Mouse (Mus musculus) macrophage (primary cell): ENCODE results near the gene Arsk. TPM values are rescaled to one million over a fixed set of nuclear protein-coding genes. Genes with fewer than 3 reads are reported as not detected.

Source experiments
- H3K27ac ChIP-seq: fragments of 350-480 bp; formaldehyde crosslinking; 2 replicates; pipeline ENCODE4 v1.9.0; 2021
- H3K36me3 ChIP-seq: fragments of 350-480 bp; formaldehyde crosslinking; 2 replicates; pipeline ENCODE4 v1.9.0; 2021; ENCODE audit errors: inconsistent target
- H3K4me3 ChIP-seq: fragments of 350-480 bp; formaldehyde crosslinking; 2 replicates; pipeline ENCODE4 v1.9.0; 2021; ENCODE audit errors: inconsistent target
- H3K79me2 ChIP-seq: fragments of 350-480 bp; formaldehyde crosslinking; 2 replicates; pipeline ENCODE4 v1.9.0; 2021; ENCODE audit errors: inconsistent target
- WGBS: methylation state at CpG from one replicate; pipeline ENCODE4 v1.1.7; 2026; ENCODE audit warnings: inconsistent platforms; ENCODE audit not compliant: missing documents; 5-methylcytosine and 5-hydroxymethylcytosine counted together
- polyA plus RNA-seq: library from polyadenylated mRNA; stranded (reverse); fragments of 250-400 nt; gene quantifications from 3 replicates; pipeline ENCODE4 v1.2.4, GENCODE M21; 2018; ENCODE audit warnings: inconsistent platforms
- total RNA-seq, 78 experiments: library from RNA; depleted of rRNA; stranded (reverse); fragments of 250-400 nt; gene quantifications; 1 replicate in 9 of 78; 2 replicates in 24 of 78; 3 replicates in 43 of 78; 4 replicates in 2 of 78; pipeline ENCODE4 v1.2.4; 2018; ENCODE audit warnings: inconsistent platforms in 56 of 78

Arsk gene
- 10 to 100 TPM in 10 of 26 experiments, 1 to 10 TPM in 12, under 1 TPM in 4; 0.73 to 38.7 (median 8.5) TPM for total RNA-seq (2018; cell fraction: chromatin; rRNA removed)
- total RNA-seq (2018; cell fraction: cytosol; rRNA removed): 10 to 100 TPM in 13 of 26 experiments, 1 to 10 TPM in 13; 6.3 to 16.1 (median 10.3) TPM
- 10 to 100 TPM in 16 of 26 experiments, 1 to 10 TPM in 10; 3.7 to 30.8 (median 10.7) TPM for total RNA-seq (2018; cell fraction: nucleus; rRNA removed)
- 7.7 to 13.7 TPM (median 13.1 TPM) in 3 replicates for polyA plus RNA-seq

DNA sequence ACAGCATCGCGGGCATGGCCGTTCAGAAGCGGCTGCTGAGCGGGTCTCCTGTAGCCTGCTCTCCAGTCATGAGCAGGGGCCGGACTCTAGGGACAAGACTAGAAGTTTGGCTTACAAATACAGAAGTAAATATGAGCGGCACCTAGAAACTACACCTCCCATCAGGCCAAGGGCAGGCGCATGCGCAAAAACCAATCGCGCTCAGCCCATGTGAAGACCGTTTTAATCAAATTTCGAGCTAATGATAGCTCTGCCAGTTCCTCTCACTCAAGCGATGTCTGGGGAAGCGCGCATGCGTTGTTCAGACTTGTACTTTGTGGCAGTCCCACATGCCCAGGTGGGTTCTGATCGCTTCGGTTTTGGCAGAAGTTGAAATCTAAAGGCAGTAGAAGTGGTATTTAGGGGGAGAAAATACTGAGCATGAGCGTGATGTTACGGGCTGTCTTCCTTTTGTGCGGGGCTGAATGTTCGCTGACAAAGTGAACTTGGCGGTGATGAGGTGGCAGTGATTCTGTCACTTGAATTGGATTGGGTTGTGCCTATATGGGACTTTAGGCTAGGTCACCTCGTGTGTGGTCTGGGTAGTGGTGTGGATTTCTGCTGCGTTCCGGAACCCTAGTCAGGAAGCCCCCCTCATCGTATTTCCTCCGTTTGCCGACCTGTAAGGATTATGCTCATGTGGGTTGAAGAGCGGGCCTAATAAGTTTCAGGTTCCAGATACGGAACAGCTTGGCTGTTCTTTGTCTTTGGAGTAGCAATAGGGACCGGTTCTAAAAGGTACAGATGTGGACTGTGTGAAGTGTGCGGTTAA is at the start of gene Arsk, which contains the start of gene Ttc37:
Gene Arsk (minus strand): TSS at position 168 of the 811 bp plus-strand sequence.
Gene Ttc37 (plus strand): TSS at position 242 of the 811 bp plus-strand sequence.
- H3K4me3 ChIP-seq: peak within 1 kb of the TSS; percentile 57
- under 1% methylated on average over 34 of the region's 34 CpGs for WGBS
- peak within 1 kb of the TSS; percentile 42 for H3K27ac ChIP-seq

DNA sequence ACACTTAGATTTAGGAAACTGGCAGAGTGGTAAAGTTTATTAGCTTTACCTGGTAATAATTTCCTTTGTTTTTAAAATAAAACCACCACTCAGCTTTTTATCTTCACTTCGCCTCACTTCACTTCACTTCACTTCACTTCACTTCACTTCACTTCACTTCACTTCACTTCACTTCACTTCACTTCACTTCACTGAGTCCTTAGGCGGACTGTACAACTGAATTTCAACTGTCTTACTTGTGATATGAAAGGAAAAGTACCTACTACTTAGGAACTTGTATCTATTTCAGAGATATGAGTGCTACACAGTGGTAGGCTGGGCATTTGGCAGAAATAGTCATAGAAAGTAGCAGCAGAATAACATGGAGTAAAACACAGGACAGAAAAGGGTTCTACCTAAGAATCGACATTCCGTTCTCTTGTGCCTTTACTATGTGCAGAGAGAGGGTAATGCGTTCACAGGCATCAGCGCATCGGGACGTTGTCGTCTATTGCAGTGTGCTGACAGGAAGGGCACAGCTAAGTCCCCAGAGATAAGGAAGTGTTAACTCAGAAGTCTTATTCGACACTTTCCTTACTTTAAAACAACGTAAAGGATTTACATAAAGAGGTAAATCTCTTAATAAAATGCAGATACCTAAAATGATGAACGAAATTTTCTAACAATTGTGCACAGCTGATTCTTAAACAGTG is 42.8 kb upstream of the Arsk start:
- Histone ChIP-seq H3K36me3 (peaks cover 27% of the 10 kb centered on the region; the same call in 1 of the 2 replicates), H3K4me3 (no peak overlapping the region), H3K27ac (no peak overlapping the region), H3K79me2 (no peaks in the 10 kb centered on the region)
- 93% methylated on average over 12 of the region's 12 CpGs for WGBS

More for the DNA sequence above, at the start of gene Arsk, which contains the start of gene Ttc37:
- Histone ChIP-seq H3K79me2 (peaks cover 29% of the 10 kb centered on the region), H3K36me3 (no peaks in the 10 kb centered on the region)

DNA sequence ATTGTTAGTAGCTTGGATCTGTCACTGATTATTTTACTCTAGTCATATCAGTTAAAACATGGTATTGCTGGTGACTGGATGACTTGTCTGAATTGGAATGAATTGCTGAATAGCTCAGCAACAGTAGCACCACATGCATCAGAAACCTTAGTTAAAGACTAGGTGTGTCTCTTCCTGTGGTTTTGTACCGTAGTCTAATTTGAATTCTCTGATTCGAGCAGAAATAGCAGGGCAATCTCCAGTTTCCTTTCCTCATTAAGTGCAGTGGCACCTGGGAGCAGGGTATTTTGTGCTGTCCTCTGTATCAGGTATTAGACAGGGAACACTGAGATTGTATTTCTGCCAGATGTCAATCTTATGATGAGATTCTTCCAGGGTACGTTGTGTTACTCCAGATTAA is 40.4 kb upstream of the Arsk start:
- WGBS: 68% methylated on average over 3 of the region's 3 CpGs
- Histone ChIP-seq H3K27ac (no peak overlapping the region), H3K4me3 (no peak overlapping the region), H3K79me2 (no peaks in the 10 kb centered on the region), H3K36me3 (peaks cover 31% of the 10 kb centered on the region; the same call in 1 of the 2 replicates)

DNA sequence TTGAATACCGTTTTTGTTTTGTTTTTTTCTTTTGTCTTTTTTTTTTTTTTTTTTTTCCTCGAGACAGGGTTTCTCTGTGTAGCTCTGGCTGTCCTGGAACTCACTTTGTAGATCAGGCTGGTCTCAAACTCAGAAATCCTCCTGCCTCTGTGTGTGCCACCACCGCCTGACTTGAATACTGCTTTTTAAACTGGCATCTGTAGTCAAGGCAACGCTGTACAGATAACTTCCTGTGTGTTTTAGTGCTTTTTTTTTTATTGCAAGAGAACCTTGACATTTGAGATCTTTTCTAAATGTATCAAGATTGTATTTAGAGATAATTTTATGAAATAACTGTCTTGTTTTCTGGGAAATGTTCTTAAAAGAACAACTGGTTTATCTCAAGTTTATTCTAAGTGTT is 34.0 kb upstream of the Arsk start:
- Histone ChIP-seq H3K36me3 (peaks cover 36% of the 10 kb centered on the region; the same call in 1 of the 2 replicates), H3K4me3 (no peak overlapping the region)
- WGBS: 95% methylated on average over 3 of the region's 4 CpGs

DNA sequence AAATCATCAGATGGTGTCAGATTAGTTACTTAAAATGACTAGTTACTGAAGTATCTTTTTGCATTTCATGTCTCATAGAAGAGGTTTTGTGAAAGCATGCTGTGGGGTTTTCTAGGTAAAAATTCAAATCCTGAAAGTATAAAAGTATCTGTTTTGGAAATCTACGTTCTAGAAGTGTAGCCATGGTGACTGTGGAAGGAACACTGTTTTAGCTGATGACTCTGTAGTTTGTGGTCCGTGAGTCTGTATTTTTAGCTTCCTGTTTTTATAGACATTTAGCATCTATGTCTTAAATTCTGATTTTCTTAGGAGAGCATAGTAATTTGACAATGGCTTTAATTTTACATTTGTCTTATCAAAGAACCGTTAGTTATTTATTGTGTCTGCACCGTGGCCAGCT is 30.3 kb upstream of the Arsk start:
- H3K27ac ChIP-seq: no peak overlapping the region
- no peak overlapping the region for H3K4me3 ChIP-seq
- H3K36me3 ChIP-seq: peaks cover 36% of the 10 kb centered on the region; the same call in 1 of the 2 replicates
- H3K79me2 ChIP-seq: no peaks in the 10 kb centered on the region
- WGBS: 48% methylated on average over 4 of the region's 4 CpGs

More for the DNA sequence above, 34.0 kb upstream of the Arsk start:
- no peaks in the 10 kb centered on the region for H3K79me2 ChIP-seq
- H3K27ac ChIP-seq: no peak overlapping the region

DNA sequence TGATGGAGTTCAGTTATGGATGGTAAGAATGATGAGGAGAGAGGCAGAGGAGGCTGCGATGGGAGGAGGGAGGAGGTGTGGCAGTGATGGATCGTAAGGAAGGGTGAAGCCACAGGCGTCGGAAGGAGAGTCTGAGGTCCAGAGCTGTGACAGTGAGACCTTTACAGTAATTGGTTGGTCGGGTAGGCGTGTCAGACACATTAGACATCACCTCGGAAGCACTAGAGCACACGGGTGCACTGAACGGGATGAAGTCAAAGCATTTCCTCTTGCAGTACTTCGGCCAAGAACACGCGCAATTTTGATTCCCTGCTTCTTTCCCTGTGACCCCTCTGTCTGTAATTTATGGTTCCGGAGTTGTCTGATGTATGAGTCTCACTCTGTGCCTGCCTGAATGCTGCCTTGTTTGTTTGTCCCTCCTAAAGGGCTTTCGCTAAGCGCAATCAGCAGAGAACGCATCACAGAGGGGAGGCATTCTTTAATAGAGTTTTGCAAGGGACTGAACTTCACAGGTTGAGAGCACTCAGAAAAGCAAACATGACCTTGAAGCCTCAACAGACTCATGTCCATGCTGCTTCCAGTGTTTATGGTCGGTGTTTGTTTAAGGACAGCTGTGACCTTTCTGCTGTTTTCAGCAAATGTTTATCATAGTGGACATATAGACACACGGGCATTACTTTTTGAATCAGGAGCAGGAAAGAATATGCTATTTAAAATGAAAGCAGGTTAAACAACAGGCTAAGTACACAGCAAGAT is 10.8 kb upstream of the Arsk start:
- Histone ChIP-seq H3K36me3 (peaks cover 39% of the 10 kb centered on the region), H3K4me3 (no peak overlapping the region), H3K79me2 (no peaks in the 10 kb centered on the region), H3K27ac (no peak overlapping the region)
- 94% methylated on average over 18 of the region's 18 CpGs for WGBS

DNA sequence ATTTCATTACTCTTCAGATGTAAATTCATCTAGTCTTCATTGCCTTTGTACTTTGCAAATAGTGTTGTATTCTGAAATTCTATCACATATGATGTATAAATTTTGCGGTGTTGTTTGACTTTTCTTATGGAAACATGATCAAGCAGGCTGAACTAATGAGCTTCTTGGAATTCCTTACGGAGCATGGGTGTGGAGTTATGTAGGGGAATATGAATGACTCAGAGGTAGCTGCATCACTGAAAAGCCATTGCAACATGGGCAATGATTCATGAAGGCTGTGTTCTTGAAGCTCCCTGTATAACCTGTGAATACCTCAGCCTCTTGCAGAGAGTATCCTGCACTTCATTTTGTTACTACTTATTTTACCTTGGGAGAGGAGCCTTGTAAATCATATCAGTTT is 3.5 kb upstream of the Arsk start:
- H3K36me3 ChIP-seq: no peaks in the 10 kb centered on the region
- H3K27ac ChIP-seq: no peak overlapping the region
- 100% methylated on average over 2 of the region's 2 CpGs for WGBS
- no peak overlapping the region for H3K4me3 ChIP-seq
- H3K79me2 ChIP-seq: peaks cover 29% of the 10 kb centered on the region

DNA sequence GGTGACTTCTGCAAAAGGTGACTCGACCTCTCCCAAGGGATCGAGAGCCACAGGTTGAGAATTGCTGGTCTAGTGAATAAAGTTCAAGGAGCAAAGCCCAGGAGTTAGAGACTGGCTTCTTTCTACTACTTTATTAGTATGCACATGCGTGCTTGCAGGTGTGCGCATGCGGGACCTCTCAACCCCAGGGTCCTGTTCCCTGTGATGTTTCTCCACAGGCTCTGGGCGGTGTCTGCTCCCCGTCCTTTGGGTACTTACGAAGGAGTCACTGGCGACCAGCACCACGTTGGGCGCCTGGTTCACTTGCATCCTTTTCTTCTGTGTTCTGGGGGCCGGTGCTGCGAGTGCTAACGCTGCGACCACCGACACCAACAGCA is 356 bp downstream of the Arsk start:
- WGBS: 2% methylated on average over 16 of the region's 16 CpGs
- H3K36me3 ChIP-seq: no peaks in the 10 kb centered on the region
- peaks cover 29% of the 10 kb centered on the region for H3K79me2 ChIP-seq
- peak overlapping the region; percentile 42 for H3K27ac ChIP-seq
- H3K4me3 ChIP-seq: peak overlapping the region; percentile 57

DNA sequence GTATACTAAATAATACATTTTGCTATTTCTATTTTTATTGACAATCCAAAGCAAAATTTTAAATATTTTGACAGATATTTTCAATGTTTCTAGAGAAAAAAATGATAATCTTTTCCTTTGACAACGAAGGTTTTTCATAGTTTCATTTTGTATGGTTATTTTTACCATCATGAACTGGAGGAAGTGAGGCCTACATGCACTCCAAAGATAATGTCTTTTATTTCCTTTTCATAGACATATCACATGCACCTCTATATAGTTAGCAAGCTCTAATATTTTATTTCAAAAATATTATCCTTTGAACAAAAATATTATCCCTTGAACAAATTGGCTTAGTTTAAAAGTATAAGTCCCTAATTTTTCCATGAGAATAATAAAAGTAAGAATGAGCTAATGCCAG is 24.1 kb downstream of the Arsk start:
- Histone ChIP-seq H3K79me2 (no peaks in the 10 kb centered on the region), H3K36me3 (no peaks in the 10 kb centered on the region), H3K27ac (no peak overlapping the region), H3K4me3 (no peak overlapping the region)
- 15% methylated on average over 1 of the region's 1 CpGs for WGBS

DNA sequence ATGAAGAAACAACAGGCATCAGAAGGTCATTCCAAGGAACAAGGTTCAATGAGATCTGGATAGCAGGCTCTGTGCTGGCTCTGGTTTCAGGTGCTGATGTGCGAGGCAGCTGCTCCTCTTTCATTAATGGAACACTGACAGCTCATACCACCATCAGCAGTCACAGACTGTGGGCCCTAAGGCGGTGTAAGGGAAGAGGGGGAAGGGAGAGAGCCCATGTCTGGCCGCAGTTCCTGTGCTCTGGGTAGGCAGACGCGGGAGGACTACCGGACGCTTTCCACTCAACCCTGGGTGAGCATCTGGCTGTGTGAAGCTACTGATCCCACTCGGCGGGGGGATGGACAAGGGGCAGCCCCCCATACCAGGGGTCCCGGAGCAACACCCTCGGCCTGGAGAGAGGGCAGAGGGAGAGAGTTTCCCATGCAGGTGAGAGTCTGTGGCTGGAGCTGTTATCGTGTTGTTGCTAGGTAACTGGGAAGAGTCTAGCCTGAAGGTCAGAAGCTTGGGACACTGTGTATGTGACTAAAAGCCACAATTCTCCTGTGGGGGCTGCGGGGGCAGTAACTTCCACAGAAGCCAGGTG is 34.0 kb downstream of the Arsk start:
- Histone ChIP-seq H3K4me3 (no peak overlapping the region), H3K79me2 (no peaks in the 10 kb centered on the region), H3K27ac (no peak overlapping the region), H3K36me3 (peaks cover 19% of the 10 kb centered on the region; the same call in 1 of the 2 replicates)
- WGBS: 97% methylated on average over 13 of the region's 13 CpGs

DNA sequence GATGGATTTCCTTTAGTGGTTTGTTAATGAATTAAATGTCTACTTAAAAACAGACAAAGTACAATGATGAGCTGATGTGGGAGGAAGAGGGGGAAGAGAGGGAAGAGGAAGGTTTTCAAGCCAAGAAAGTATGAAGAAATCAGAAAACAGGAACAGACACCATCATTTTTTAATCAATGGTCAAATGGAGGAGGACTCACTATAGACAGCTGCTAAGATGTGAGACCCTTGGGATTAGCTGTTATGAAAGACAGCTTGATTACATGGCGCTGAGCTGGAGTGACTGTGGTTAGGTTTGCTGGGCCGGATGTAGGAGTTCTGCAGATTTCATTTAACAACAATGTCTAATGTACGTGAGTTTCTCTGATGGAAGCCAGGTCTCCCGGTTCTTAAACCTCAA is 34.9 kb downstream of the Arsk start:
- Histone ChIP-seq H3K4me3 (no peak overlapping the region), H3K27ac (no peak overlapping the region), H3K36me3 (peaks cover 19% of the 10 kb centered on the region; the same call in 1 of the 2 replicates), H3K79me2 (no peaks in the 10 kb centered on the region)
- WGBS: 80% methylated on average over 4 of the region's 4 CpGs

DNA sequence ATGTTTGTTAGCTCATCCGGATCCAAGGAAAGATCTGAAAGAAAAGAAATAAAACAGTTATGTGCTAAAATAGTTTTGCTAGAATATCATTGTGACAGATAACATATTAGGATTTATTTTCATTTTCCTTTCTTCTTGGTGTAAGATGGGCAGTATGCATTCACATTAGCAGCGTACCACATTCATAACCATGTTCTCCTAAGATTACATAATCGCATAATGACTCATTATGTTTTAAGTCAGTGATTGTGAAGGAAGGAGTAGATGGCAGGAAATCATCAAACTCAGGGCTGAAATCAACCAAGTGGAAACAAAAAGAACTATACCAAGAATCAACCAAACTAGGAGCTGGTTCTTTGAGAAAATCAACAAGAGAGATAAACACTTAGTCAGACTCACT is 35.9 kb downstream of the Arsk start:
- no peak overlapping the region for H3K4me3 ChIP-seq
- no peak overlapping the region for H3K27ac ChIP-seq
- whole genome bisulfite sequencing: 83% methylated on average over 3 of the region's 3 CpGs
- H3K79me2 ChIP-seq: no peaks in the 10 kb centered on the region
- peaks cover 19% of the 10 kb centered on the region; the same call in 1 of the 2 replicates for H3K36me3 ChIP-seq

DNA sequence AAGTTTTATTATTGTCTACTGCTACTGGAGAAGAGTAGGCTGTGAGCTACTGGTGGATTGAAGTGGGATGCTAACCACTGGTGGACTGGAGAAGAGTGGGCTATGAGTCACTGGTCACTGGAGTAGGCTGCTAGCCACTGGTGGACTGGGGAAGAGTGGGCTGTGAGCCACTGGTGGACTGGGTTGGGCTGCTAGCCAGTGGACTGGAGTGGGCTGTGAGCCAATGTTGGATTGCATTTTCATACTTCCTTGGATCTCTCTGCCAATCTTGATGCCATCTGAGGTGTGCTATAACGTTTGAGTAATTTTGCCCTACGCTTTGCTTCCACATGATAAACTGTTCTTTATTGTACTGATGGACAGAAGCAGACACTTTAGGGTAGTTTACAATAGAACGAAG is 36.3 kb downstream of the Arsk start:
- 87% methylated on average over 3 of the region's 3 CpGs for WGBS
- Histone ChIP-seq H3K27ac (no peak overlapping the region), H3K79me2 (no peaks in the 10 kb centered on the region), H3K4me3 (no peak overlapping the region), H3K36me3 (peaks cover 19% of the 10 kb centered on the region; the same call in 1 of the 2 replicates)

DNA sequence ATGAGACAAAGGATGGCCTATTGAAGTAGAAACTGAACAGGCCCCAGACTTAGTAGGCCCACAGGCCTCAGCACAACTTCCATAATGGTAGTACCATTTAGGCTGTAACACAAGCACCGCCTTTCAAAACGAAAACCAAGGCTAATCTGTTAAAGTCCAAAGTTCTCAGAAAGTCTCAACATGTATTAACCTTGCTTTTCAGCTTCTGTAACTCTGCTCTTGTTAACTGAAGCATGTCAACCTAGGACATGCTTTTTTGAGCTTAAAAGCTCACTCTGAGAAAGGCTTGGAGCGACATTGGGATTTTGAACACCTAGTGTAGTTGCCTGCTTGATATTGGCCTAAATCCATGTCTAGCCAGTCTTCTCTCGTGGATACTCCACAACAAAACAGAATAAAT is 38.9 kb downstream of the Arsk start:
- WGBS: 100% methylated on average over 4 of the region's 4 CpGs
- Histone ChIP-seq H3K36me3 (peaks cover 5% of the 10 kb centered on the region; the same call in 1 of the 2 replicates), H3K79me2 (no peaks in the 10 kb centered on the region), H3K4me3 (no peak overlapping the region), H3K27ac (no peak overlapping the region)
